Mouse (Mus musculus): ENCODE measurements around the gene Wwc2. TPM values are rescaled to one million over a fixed set of nuclear protein-coding genes. Genes with fewer than 3 reads are reported as not detected.
"Not testable (repeated sequence)": the region's sequence is repeated elsewhere in the genome, so short reads cannot be mapped to it uniquely, and the experiment has no call there.

The Wwc2 gene
- polyA plus RNA-seq, 1 experiment from 2014 or later = 11.9 TPM

DNA sequence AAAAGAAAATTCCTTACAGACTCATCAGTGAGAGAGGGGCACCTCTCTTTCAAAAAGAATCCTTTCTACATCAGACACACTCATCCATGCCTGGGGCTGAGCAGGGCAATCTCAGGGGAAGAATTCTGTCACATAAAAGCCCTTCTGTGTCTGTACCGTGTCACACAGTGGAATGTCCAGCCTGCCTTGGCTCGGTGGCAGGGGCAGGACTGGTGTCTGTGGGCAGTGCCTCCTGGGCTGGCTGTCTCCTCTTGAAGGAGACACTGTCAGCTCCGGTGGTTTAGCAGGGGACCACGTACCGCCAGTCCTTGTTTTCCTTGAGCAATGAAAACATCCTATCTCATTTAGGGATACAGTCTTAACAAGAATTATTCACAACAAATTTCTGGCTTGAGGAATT, 165.1 kb downstream of the Wwc2 start:
- Histone ChIP-seq H3K4me2 (no peak overlapping the region), H3K27me3 (no peaks in the 10 kb centered on the region), H3K9me3 (no peaks in the 10 kb centered on the region), H3K36me3 (peaks cover 29% of the 10 kb centered on the region), H3K4me3 (no peak overlapping the region), H3K27ac (no peak overlapping the region), H3K4me1 (peaks cover 3% of the 10 kb centered on the region), H3K9ac (no peak overlapping the region)
- no peak for ATAC-seq (ENCODE audit: insufficient number of reproducible peaks, low FRiP score, low TSS enrichment, low read depth)
- 61% methylated on average over 5 of the region's 5 CpGs for WGBS

DNA sequence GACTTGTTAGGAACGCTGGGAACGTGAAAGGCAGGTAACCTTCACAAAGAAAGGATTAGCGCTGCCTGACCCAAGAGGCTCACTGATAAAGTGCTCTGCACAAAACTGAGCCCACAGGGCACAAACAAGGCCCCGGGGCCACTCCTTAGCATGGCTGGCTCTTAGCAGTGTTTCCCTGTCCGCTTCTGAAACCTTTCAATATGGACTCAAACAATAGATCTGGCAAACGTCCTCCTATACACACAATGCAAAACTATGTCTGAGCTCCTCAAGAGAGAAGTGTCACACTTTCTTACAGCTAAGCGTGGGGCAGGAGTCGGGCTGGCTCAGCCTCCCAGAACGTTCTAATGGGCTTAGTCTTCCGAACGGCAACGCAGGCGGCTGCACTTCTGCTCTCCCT, 166.5 kb downstream of the Wwc2 start, which contains the start of gene Cldn22:
Gene Cldn22 (plus strand): TSS at position 301 of the 400 bp plus-strand sequence.
- Histone ChIP-seq H3K4me3 (no peak within 1 kb of the TSS), H3K27ac (0 out of 2 replicates have a peak within 1 kb of the TSS, but pooled peaks have one; percentile 22), H3K36me3 (peaks cover 16% of the 10 kb centered on the region), H3K4me1 (peaks cover 3% of the 10 kb centered on the region), H3K27me3 (no peaks in the 10 kb centered on the region), H3K9me3 (no peaks in the 10 kb centered on the region), H3K9ac (no peak within 1 kb of the TSS), H3K4me2 (no peak within 1 kb of the TSS)
- ATAC-seq (ENCODE audit: insufficient number of reproducible peaks, low FRiP score, low TSS enrichment, low read depth) = no peak
- WGBS = 71% methylated on average over 13 of the region's 13 CpGs

DNA sequence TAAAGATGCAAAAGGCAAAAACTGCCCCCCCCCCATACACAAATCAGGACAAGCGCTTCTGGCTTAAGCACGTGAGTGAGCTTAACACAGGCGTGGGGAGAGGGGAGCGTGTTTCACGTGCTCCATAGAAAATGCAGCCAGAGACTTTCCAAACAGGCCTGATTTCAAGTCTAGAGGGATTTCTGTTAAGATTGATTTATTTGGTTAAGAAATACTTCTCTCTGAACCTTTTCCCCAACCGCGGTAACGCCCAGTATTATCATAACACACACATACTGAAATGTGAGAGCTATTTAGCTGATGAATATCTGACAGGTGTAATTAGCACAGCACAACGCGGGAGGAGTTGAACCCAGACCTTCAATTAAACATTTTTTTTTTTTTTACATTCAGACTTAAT, 166.9 kb downstream of the Wwc2 start:
- Histone ChIP-seq H3K4me1 (peaks cover 3% of the 10 kb centered on the region), H3K4me3 (no peak overlapping the region), H3K4me2 (no peak overlapping the region), H3K9ac (no peak overlapping the region), H3K27ac (0 out of 2 replicates have a peak overlapping the region, but pooled peaks have one; percentile 22), H3K9me3 (no peaks in the 10 kb centered on the region), H3K27me3 (no peaks in the 10 kb centered on the region), H3K36me3 (peaks cover 12% of the 10 kb centered on the region)
- WGBS = 52% methylated on average over 10 of the region's 10 CpGs
- no peak for ATAC-seq (ENCODE audit: insufficient number of reproducible peaks, low FRiP score, low TSS enrichment, low read depth)

DNA sequence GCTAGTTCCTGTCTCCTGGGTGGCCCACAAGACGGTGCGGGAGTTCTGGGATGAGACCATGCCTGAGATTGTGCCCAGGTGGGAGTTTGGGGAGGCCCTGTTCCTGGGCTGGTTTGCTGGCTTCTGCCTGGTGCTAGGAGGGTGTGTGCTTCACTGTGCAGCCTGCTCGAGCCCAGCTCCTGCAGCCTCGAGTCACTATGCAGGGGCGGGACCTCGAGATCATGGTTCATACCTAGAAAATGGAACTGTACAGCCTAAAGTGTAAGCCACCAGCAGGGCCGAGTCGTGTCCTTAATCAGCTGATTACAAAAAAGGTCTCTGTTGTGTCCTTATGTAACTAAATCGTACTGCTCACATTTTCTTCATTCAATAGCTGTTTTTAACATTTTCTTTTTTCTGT, 168.2 kb downstream of the Wwc2 start:
- not testable (repeated sequence) for ATAC-seq (ENCODE audit: insufficient number of reproducible peaks, low FRiP score, low TSS enrichment, low read depth); H3K4me1 ChIP-seq; H3K9ac ChIP-seq; H3K27me3 ChIP-seq; H3K4me3 ChIP-seq; H3K4me2 ChIP-seq; H3K27ac ChIP-seq; H3K36me3 ChIP-seq; H3K9me3 ChIP-seq
- WGBS = 75% methylated on average over 7 of the region's 9 CpGs

GRCm38 (mm10) chr8:47821843-47822242, 168.9 kb downstream of the Wwc2 start, which contains the start of gene Cldn24:
TSS of gene Cldn24 (plus strand) at chr8:47822143.
- Histone ChIP-seq H3K27me3 (no peaks in the 10 kb centered on the region), H3K4me3 (no peak within 1 kb of the TSS), H3K27ac (no peak within 1 kb of the TSS), H3K36me3 (no peaks in the 10 kb centered on the region), H3K4me1 (peaks cover 3% of the 10 kb centered on the region), H3K9ac (no peak within 1 kb of the TSS), H3K4me2 (no peak within 1 kb of the TSS), H3K9me3 (no peaks in the 10 kb centered on the region)
- 80% methylated on average over 6 of the region's 6 CpGs for WGBS
- ATAC-seq (ENCODE audit: insufficient number of reproducible peaks, low FRiP score, low TSS enrichment, low read depth) = no peak

DNA sequence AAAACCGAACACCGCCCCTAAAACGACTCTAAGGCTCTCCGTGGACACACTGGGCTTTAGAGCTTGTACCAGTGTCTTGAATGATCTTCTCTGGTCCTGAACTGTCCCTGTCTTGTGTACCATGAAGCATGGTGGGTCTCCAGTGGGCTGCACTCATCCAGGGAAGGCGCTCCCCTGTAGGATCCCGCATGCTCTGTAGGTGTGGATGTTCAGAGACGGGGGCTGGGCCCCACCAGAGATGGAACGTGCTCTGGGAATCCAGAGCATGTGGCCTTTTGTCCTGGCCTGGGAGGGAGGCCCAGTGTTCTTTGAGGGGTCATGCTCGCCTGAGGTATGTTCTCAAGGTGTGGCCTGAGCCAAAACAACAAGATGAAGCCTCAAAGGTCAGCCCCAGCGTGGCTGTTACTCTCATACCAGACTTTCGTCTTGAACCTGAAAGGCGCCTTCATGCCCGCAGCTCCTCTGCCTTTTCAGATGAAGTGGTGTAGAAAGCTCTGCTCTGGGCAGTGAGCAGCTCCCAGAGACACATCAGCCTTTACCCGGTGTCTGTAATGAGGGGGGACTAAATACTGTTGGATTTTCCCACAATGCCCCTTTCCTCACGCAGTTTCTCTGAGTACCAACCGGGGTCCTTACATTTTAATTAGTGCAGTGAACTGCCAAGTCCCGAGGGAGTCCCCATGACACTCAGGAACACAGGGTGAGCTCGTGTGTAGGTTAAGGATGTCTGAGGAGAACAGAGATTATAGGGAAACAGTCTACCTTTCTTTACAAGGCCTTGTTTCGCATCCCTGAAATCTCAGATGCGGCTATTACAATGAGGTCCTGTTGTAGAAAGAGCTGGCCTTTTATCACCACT, 169.6 kb downstream of the Wwc2 start:
- Histone ChIP-seq H3K27ac (no peak overlapping the region), H3K4me2 (no peak overlapping the region), H3K4me1 (peaks cover 3% of the 10 kb centered on the region), H3K9me3 (no peaks in the 10 kb centered on the region), H3K36me3 (no peaks in the 10 kb centered on the region), H3K27me3 (no peaks in the 10 kb centered on the region), H3K9ac (no peak overlapping the region), H3K4me3 (no peak overlapping the region)
- WGBS = 83% methylated on average over 20 of the region's 20 CpGs
- no peak for ATAC-seq (ENCODE audit: insufficient number of reproducible peaks, low FRiP score, low TSS enrichment, low read depth)

DNA sequence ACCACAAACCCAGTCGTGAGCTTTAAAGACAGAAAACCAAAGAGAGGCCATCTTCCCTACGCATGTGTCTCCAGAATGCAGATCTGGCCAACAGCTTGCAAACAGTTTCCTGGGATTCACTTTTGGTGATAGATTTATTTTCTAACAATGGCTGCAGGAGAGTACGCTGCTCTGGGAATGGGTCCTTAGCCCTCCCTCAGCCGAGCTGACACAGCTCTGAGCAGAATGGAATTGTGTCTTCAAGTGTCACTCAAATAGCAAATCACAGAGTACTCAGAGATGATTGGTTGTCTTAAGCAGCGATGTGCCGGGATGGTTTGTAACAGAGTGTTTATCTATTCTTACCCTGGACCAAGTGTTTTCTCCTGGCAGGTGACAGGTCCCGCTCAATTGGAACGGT, 171.7 kb downstream of the Wwc2 start:
- Histone ChIP-seq H3K27ac (no peak overlapping the region), H3K4me1 (peaks cover under 1% of the 10 kb centered on the region), H3K9ac (no peak overlapping the region), H3K36me3 (no peaks in the 10 kb centered on the region), H3K9me3 (no peaks in the 10 kb centered on the region), H3K4me3 (no peak overlapping the region), H3K27me3 (no peaks in the 10 kb centered on the region), H3K4me2 (no peak overlapping the region)
- WGBS = 86% methylated on average over 8 of the region's 8 CpGs
- ATAC-seq (ENCODE audit: insufficient number of reproducible peaks, low FRiP score, low TSS enrichment, low read depth) = no peak

GRCm38 (mm10) chr8:47811221-47811620, 179.5 kb downstream of the Wwc2 start:
- Histone ChIP-seq H3K4me2 (no peak overlapping the region), H3K27ac (no peak overlapping the region), H3K9me3 (no peaks in the 10 kb centered on the region), H3K4me3 (no peak overlapping the region), H3K36me3 (no peaks in the 10 kb centered on the region), H3K4me1 (peaks cover 6% of the 10 kb centered on the region; the same call in 1 of the 2 replicates), H3K9ac (no peak overlapping the region), H3K27me3 (no peaks in the 10 kb centered on the region)
- 68% methylated on average over 12 of the region's 12 CpGs for WGBS
- ATAC-seq (ENCODE audit: insufficient number of reproducible peaks, low FRiP score, low TSS enrichment, low read depth) = no peak

DNA sequence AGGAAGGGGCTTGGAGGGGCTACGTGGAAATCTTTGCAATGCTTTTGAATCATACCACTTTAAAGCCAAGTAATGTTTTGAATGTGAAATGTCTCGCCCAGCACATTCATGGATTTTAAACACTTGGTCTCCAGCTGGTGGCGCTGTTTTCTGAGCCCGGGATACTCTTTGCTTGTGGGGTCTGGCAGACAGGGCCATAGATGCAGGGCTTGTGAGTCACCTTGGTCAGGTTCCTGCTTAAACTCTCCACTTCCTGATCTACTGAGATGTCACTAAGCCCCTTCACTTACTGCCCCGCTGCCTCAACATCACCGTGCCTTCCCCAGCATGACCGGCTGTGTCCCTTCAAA, 180.1 kb downstream of the Wwc2 start:
- Histone ChIP-seq H3K4me3 (no peak overlapping the region), H3K27ac (no peak overlapping the region), H3K36me3 (no peaks in the 10 kb centered on the region), H3K4me2 (no peak overlapping the region), H3K4me1 (peaks cover 6% of the 10 kb centered on the region; the same call in 1 of the 2 replicates), H3K9me3 (no peaks in the 10 kb centered on the region), H3K9ac (no peak overlapping the region), H3K27me3 (no peaks in the 10 kb centered on the region)
- no peak for ATAC-seq (ENCODE audit: insufficient number of reproducible peaks, low FRiP score, low TSS enrichment, low read depth)
- 76% methylated on average over 7 of the region's 7 CpGs for WGBS

DNA sequence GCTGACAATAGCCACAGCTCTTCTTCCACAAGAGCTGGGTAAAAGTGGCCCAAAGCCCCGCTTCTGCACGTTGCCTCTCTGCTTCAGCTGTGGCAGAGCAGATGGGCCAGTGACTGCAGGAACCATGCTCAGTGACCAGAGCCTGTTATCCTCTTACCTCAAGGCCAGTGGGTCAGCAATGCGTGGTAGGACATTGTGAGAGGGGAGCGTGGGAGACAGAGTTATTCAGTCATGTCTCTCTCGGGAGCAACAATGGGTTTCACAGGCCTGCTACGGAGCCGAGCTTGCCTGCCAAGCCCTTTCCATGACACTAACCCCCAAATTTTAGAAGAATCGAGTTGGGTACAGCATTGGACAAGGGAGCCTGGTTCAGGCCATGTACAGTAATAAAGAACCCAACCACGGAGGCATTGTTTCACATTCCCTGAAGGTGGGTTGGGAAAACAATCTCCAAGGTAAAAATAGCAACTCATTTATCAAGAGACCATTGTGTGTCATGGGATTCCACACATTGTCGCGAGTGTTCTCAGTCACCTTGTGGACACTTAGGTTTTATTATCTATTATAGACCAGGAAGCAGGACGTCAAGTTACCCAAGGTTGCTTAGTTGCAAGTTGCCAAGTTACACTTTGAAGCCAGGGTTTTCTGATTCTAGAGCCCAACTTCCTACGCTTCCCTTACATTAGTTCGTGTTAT, 180.6 kb downstream of the Wwc2 start:
- Histone ChIP-seq H3K4me2 (no peak overlapping the region), H3K9me3 (no peaks in the 10 kb centered on the region), H3K27ac (no peak overlapping the region), H3K4me1 (peaks cover 6% of the 10 kb centered on the region; the same call in 1 of the 2 replicates), H3K27me3 (no peaks in the 10 kb centered on the region), H3K9ac (no peak overlapping the region), H3K36me3 (no peaks in the 10 kb centered on the region), H3K4me3 (no peak overlapping the region)
- ATAC-seq (ENCODE audit: insufficient number of reproducible peaks, low FRiP score, low TSS enrichment, low read depth) = no peak
- WGBS = 81% methylated on average over 14 of the region's 14 CpGs

- WGBS = 76% methylated on average over 1 of the region's 1 CpGs
Measured at GRCm38 (mm10) chr8:47804262-47804661, 186.5 kb downstream of the Wwc2 start.

GRCm38 (mm10) chr8:47802349-47802748, 188.4 kb downstream of the Wwc2 start:
- no peaks in the 10 kb centered on the region for H3K27me3 ChIP-seq
- no peak overlapping the region for H3K9ac ChIP-seq
- no peak overlapping the region for H3K4me2 ChIP-seq
- H3K27ac ChIP-seq = no peak overlapping the region
- H3K4me3 ChIP-seq = no peak overlapping the region
- 82% methylated on average over 2 of the region's 2 CpGs for WGBS
- H3K36me3 ChIP-seq = no peaks in the 10 kb centered on the region
- ATAC-seq (ENCODE audit: insufficient number of reproducible peaks, low FRiP score, low TSS enrichment, low read depth) = no peak
- H3K9me3 ChIP-seq = no peaks in the 10 kb centered on the region
- no peaks in the 10 kb centered on the region for H3K4me1 ChIP-seq

More at GRCm38 (mm10) chr8:47804262-47804661, 186.5 kb downstream of the Wwc2 start:
- Histone ChIP-seq H3K27me3 (no peaks in the 10 kb centered on the region), H3K4me3 (no peak overlapping the region), H3K36me3 (no peaks in the 10 kb centered on the region), H3K4me2 (no peak overlapping the region), H3K9ac (no peak overlapping the region), H3K9me3 (no peaks in the 10 kb centered on the region), H3K27ac (no peak overlapping the region), H3K4me1 (no peaks in the 10 kb centered on the region)
- ATAC-seq (ENCODE audit: insufficient number of reproducible peaks, low FRiP score, low TSS enrichment, low read depth) = no peak

All from limb, embryonic 15.5 days (tissue).